Mouse (Mus musculus): Measurements from ENCODE around the gene Traf7. TPM values are rescaled to one million over a fixed set of nuclear protein-coding genes. Genes with fewer than 3 reads are reported as not detected.

The Traf7 gene
- polyA plus RNA-seq, 1 experiment from 2014 or later, result 94.9 TPM

- no peak for ATAC-seq (ENCODE audit: low FRiP score, low read depth)
- peaks cover 95% of the 10 kb centered on the region for H3K36me3 ChIP-seq
- H3K4me1 ChIP-seq, result peaks cover 8% of the 10 kb centered on the region
- no peak overlapping the region for H3K27ac ChIP-seq (replicated peaks)
- H3K4me3 ChIP-seq, result no peak overlapping the region
- no peaks in the 10 kb centered on the region for H3K9me3 ChIP-seq
- H3K27me3 ChIP-seq, result peaks cover 2% of the 10 kb centered on the region; the same call in 1 of the 2 replicates
- 25% methylated on average over 11 of the region's 11 CpGs for WGBS
- no peak overlapping the region for H3K4me2 ChIP-seq (replicated peaks)
- H3K9ac ChIP-seq (replicated peaks), result no peak overlapping the region
These were observed 25.5 kb downstream of the Traf7 start for GRCm38 (mm10) chr17:24502208-24502607.

- Histone ChIP-seq H3K4me1 (no peaks in the 10 kb centered on the region), H3K9ac (replicated peaks) (no peak overlapping the region), H3K4me3 (no peak overlapping the region), H3K9me3 (no peaks in the 10 kb centered on the region), H3K4me2 (replicated peaks) (no peak overlapping the region), H3K27me3 (0 out of 2 replicates have a peak, but pooled peaks cover under 1% of the 10 kb centered on the region), H3K36me3 (peaks cover 48% of the 10 kb centered on the region), H3K27ac (replicated peaks) (no peak overlapping the region)
- 76% methylated on average over 1 of the region's 1 CpGs for WGBS
- ATAC-seq (ENCODE audit: low FRiP score, low read depth), result no peak
These were observed 31.7 kb downstream of the Traf7 start for GRCm38 (mm10) chr17:24496026-24496425.

- H3K36me3 ChIP-seq, result peaks cover 43% of the 10 kb centered on the region
- 86% methylated on average over 3 of the region's 3 CpGs for WGBS
- H3K27me3 ChIP-seq, result 0 out of 2 replicates have a peak, but pooled peaks cover 2% of the 10 kb centered on the region
- H3K9me3 ChIP-seq, result no peaks in the 10 kb centered on the region
- no peak for ATAC-seq (ENCODE audit: low FRiP score, low read depth)
- no peak overlapping the region for H3K27ac ChIP-seq (replicated peaks)
- no peak overlapping the region for H3K9ac ChIP-seq (replicated peaks)
- no peak overlapping the region for H3K4me3 ChIP-seq
- no peak overlapping the region for H3K4me2 ChIP-seq (replicated peaks)
- H3K4me1 ChIP-seq, result peaks cover 4% of the 10 kb centered on the region
These were observed 32.3 kb downstream of the Traf7 start for GRCm38 (mm10) chr17:24495443-24495842.

DNA sequence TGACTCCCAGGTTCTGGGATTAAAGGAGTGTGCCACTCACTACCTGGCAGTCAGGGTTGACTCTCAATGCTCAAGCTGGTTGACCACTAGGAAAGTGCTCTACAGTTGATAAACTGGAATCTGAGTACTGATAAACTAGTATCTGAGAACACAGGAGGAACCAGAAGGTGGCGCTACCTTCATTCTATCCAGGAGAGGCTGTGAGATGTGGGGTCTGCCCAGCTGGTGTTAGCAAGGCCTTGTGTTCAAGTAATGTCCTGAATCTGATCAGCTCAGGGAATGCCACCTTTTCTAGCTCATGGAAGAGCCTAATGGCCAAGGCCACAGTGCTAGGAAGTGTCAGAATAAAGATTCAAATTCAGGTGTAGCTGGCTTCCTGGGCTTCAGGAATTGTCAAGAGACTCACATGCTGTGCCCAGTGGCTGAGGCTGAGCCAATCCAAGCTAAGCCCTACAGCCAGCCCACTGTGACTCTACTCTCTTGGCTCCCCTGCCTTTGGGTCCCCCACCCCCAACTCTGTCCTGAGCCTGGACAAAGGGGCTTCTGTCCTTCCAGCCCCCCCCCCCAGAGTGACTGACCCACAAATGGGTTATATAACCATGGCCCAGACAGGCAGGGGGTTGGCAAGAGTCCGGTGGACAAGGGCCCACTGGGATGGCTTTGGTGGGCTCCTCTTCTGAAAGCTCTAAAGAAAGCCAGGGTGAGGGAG, 33.0 kb downstream of the Traf7 start:
- no peak overlapping the region for H3K27ac ChIP-seq (replicated peaks)
- no peaks in the 10 kb centered on the region for H3K9me3 ChIP-seq
- peaks cover 11% of the 10 kb centered on the region for H3K4me1 ChIP-seq
- H3K36me3 ChIP-seq, result peaks cover 38% of the 10 kb centered on the region
- H3K27me3 ChIP-seq, result 0 out of 2 replicates have a peak, but pooled peaks cover 5% of the 10 kb centered on the region
- H3K4me3 ChIP-seq, result no peak overlapping the region
- no peak overlapping the region for H3K4me2 ChIP-seq (replicated peaks)
- ATAC-seq (ENCODE audit: low FRiP score, low read depth), result no peak
- WGBS, result 46% methylated on average over 2 of the region's 2 CpGs
- no peak overlapping the region; the same call in 1 of the 2 replicates for H3K9ac ChIP-seq (replicated peaks)

- ATAC-seq (ENCODE audit: low FRiP score, low read depth), result no peak
- peaks cover 32% of the 10 kb centered on the region for H3K4me1 ChIP-seq
- H3K9ac ChIP-seq (replicated peaks), result 0 out of 2 replicates have a peak overlapping the region, but pooled peaks have one; percentile 87
- H3K27me3 ChIP-seq, result 0 out of 2 replicates have a peak, but pooled peaks cover 8% of the 10 kb centered on the region
- 0 out of 2 replicates have a peak overlapping the region, but pooled peaks have one; percentile 90 for H3K27ac ChIP-seq (replicated peaks)
- peak overlapping the region; percentile 83 for H3K4me2 ChIP-seq (replicated peaks)
- 0 out of 2 replicates have a peak overlapping the region, but pooled peaks have one; percentile 70 for H3K4me3 ChIP-seq
- no peaks in the 10 kb centered on the region for H3K9me3 ChIP-seq
- 69% methylated on average over 4 of the region's 4 CpGs for WGBS
- H3K36me3 ChIP-seq, result no peaks in the 10 kb centered on the region
These were observed 37.3 kb downstream of the Traf7 start for GRCm38 (mm10) chr17:24490399-24490798.

DNA sequence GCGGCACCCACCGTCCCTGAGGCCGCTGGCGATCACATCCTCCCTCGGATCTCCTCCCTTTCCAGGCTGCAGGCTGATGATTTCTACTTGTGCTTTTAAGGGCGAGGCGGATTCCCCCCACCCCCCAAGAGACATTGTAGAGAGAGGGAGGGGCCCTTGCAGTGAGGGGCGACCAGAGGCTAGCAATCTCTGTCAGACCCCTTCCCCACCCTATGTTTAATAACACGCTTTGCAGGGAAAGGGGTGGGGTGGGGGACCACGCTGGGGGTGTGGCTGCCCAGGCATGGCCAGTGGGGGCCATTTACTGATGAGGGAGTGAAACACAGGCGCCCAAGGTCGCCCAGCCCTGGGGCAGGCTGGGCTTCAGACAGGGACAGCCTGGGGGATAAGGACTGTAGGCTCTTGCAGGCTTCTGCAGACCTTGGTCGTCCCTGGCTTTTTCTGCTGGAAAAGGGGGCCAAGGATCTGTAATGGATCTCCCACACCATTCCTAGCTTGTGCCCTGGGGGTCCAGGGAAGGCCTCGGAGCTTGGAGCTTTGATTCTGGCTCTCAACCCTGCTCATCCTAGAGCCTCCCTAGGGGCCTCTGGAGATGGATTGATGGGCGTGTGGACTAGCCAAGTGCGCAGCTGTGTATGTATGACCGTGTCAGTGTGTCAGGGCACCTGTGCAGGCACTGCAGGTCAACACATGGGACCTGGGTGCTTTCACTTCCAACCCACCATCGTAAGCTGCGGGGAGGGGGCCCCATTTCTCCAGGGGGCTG, 38.3 kb downstream of the Traf7 start:
- H3K36me3 ChIP-seq, result no peaks in the 10 kb centered on the region
- WGBS, result 13% methylated on average over 19 of the region's 19 CpGs
- peak overlapping the region; percentile 90 for H3K27ac ChIP-seq (replicated peaks)
- 0 out of 2 replicates have a peak, but pooled peaks cover 8% of the 10 kb centered on the region for H3K27me3 ChIP-seq
- H3K9me3 ChIP-seq, result no peaks in the 10 kb centered on the region
- peak overlapping the region; percentile 83 for H3K4me2 ChIP-seq (replicated peaks)
- peaks cover 34% of the 10 kb centered on the region for H3K4me1 ChIP-seq
- peak overlapping the region; percentile 87 for H3K9ac ChIP-seq (replicated peaks)
- peak overlapping the region; percentile 70 for H3K4me3 ChIP-seq
- peak; percentile 59 for ATAC-seq (ENCODE audit: low FRiP score, low read depth)

DNA sequence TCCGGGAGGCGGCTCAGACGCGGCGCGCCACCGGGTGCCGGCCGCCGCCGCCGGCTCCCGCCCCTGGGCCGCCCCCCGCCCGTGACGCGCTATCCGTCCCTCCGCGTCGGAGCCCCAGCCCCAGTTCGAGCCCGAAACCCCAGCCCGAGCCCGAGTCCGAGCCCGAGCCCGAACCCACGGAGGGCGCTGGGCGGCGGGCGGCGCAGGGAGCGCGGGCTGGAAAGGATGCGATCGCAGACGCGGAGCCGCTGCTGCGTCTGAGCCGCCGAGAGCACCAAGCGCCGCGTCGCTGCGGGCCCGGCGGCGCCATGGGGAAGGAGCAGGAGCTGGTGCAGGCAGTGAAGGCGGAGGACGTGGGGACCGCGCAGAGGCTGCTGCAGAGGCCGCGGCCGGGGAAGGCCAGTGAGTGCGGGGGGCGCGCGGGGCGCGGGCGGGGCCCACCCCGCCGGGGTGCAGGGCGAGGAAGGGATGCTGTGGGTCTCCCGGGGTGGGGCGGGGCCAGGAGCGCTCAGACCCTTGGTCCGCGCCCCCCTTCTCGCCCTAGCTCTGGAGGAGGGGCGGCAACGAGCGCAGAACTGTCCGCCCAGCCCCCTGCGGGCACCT, 39.0 kb downstream of the Traf7 start:
- peak overlapping the region; percentile 90 for H3K27ac ChIP-seq (replicated peaks)
- H3K27me3 ChIP-seq, result 0 out of 2 replicates have a peak, but pooled peaks cover 8% of the 10 kb centered on the region
- H3K4me2 ChIP-seq (replicated peaks), result peak overlapping the region; percentile 83
- H3K4me1 ChIP-seq, result peaks cover 34% of the 10 kb centered on the region
- peak; percentile 75 for ATAC-seq (ENCODE audit: low FRiP score, low read depth)
- H3K9me3 ChIP-seq, result no peaks in the 10 kb centered on the region
- no peaks in the 10 kb centered on the region for H3K36me3 ChIP-seq
- H3K4me3 ChIP-seq, result peak overlapping the region; percentile 70
- H3K9ac ChIP-seq (replicated peaks), result peak overlapping the region; percentile 87
- under 1% methylated on average over 58 of the region's 81 CpGs for WGBS

GRCm38 (mm10) chr17:24488186-24488661, 39.5 kb downstream of the Traf7 start, which contains the start of gene Caskin1:
Gene Caskin1, plus strand, starts transcription at chr17:24488601.
- Histone ChIP-seq H3K36me3 (no peaks in the 10 kb centered on the region), H3K4me2 (replicated peaks) (peak within 1 kb of the TSS; percentile 83), H3K4me3 (peak within 1 kb of the TSS; percentile 70), H3K9me3 (no peaks in the 10 kb centered on the region), H3K27ac (replicated peaks) (peak within 1 kb of the TSS; percentile 90), H3K27me3 (0 out of 2 replicates have a peak, but pooled peaks cover 8% of the 10 kb centered on the region), H3K9ac (replicated peaks) (peak within 1 kb of the TSS; percentile 87), H3K4me1 (peaks cover 34% of the 10 kb centered on the region)
- WGBS, result under 1% methylated on average over 44 of the region's 45 CpGs
- peak; percentile 67 for ATAC-seq (ENCODE audit: low FRiP score, low read depth)

DNA sequence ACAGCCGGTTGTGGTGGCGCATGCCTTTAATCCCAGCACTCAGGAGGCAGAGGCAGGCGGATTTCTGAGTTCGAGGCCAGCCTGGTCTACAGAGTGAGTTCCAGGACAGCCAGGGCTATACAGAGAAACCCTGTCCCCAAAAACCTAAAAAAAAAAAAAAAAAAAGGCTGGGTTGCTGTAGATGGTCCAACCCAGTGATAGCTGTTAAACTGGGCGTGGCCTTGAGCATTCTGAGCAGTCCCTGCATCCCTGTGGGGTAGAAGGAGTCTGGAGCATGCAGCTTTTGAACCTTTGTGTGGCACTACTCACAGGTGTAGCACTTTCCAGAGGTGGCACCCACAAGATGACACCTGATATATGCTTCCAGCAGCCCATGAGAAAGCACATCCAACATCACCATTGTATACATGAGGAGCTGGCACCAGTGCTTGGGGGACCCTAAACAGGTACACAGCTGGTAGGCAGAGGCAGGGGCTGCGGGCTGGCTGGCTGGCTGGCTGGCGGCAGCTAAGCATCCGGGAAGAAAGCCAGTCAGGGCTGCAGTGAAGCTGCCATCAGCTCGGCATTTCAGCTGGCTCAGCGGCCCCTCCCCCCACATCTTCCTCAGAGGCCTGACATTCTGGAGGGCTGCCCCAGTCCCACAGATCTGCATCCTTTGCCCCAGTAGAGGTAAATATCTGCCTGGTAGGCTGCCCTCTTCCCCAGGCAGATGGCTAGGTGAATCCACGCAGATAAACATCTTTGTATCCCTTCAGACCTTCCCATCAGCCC, 42.5 kb downstream of the Traf7 start:
- Histone ChIP-seq H3K4me3 (no peak overlapping the region), H3K27me3 (0 out of 2 replicates have a peak, but pooled peaks cover 6% of the 10 kb centered on the region), H3K36me3 (no peaks in the 10 kb centered on the region), H3K9ac (replicated peaks) (peak overlapping the region; percentile 41), H3K4me1 (peaks cover 29% of the 10 kb centered on the region), H3K27ac (replicated peaks) (peak overlapping the region; percentile 65), H3K4me2 (replicated peaks) (no peak overlapping the region; the same call in 1 of the 2 replicates), H3K9me3 (no peaks in the 10 kb centered on the region)
- WGBS, result 47% methylated on average over 11 of the region's 11 CpGs
- no peak for ATAC-seq (ENCODE audit: low FRiP score, low read depth)

DNA sequence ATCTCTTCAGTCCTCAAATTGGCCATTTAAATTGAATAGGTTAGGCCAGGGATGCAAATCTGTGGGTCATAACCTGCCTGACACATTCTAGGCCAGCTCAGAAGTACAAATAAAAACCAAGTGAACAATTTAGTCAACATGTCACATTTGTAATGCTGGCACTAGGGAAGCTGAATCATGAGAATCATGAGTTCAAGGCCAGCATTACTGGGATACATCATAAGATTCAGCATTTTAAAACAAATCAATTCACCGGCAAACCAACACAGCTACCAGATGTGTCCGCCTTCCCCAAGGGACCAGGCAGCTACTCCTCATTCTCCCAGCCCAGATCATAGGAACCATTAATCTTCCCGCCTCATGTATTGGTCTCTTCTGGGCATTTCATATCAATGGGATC, 44.2 kb downstream of the Traf7 start:
- ATAC-seq (ENCODE audit: low FRiP score, low read depth), result no peak
- WGBS, result 84% methylated on average over 3 of the region's 3 CpGs
- Histone ChIP-seq H3K27ac (replicated peaks) (no peak overlapping the region), H3K27me3 (no peaks in the 10 kb centered on the region), H3K9me3 (no peaks in the 10 kb centered on the region), H3K4me3 (no peak overlapping the region), H3K4me1 (peaks cover 23% of the 10 kb centered on the region), H3K36me3 (no peaks in the 10 kb centered on the region), H3K4me2 (replicated peaks) (no peak overlapping the region), H3K9ac (replicated peaks) (no peak overlapping the region)

Measured in midbrain, embryonic 12.5 days (tissue).